Mouse (Mus musculus) stomach, embryonic 15.5 days (tissue): ENCODE measurements around the gene Dock9. TPM values are rescaled to one million over a fixed set of nuclear protein-coding genes. Genes with fewer than 3 reads are reported as not detected.

ENCODE experiments used
- ATAC-seq: fragments of 200-750 bp; cut with Nextera tagmentation; 2 replicates; pipeline ENCODE4 v1.8.0; 2017; ENCODE audit warnings: low read depth, moderate number of reproducible peaks, moderate TSS enrichment; ENCODE audit not compliant: insufficient read depth, low FRiP score
- H3K27ac ChIP-seq: fragments of 300-500 bp; sonication (generic); 2 replicates; pipeline ENCODE4 v1.5.1; 2015; ENCODE audit warnings: mild to moderate bottlenecking, inconsistent platforms
- H3K27me3 ChIP-seq: fragments of 300-500 bp; sonication (generic); replicated peaks from 2 replicates; pipeline ENCODE4 v1.6.1; 2015; ENCODE audit warnings: inconsistent platforms
- H3K36me3 ChIP-seq: fragments of 300-500 bp; sonication (generic); 2 replicates; pipeline ENCODE4 v1.6.1; 2015; ENCODE audit warnings: inconsistent platforms
- H3K4me1 ChIP-seq: fragments of 300-500 bp; sonication (generic); 2 replicates; pipeline ENCODE4 v1.6.1; 2015; ENCODE audit warnings: inconsistent platforms
- H3K4me2 ChIP-seq: fragments of 300-500 bp; sonication (generic); 2 replicates; pipeline ENCODE4 v1.6.1; 2015; ENCODE audit warnings: mild to moderate bottlenecking, inconsistent platforms
- H3K4me3 ChIP-seq: fragments of 300-500 bp; sonication (generic); replicated peaks from 2 replicates; pipeline ENCODE4 v1.5.1; 2015; ENCODE audit warnings: inconsistent platforms
- H3K9ac ChIP-seq: fragments of 300-500 bp; sonication (generic); 2 replicates; pipeline ENCODE4 v1.6.1; 2015; ENCODE audit warnings: inconsistent platforms
- H3K9me3 ChIP-seq: fragments of 300-500 bp; sonication (generic); 2 replicates; pipeline ENCODE4 v1.6.1; 2016; ENCODE audit warnings: inconsistent platforms
- whole genome bisulfite sequencing: fragments of 180-500 bp; shearing (Covaris S2); methylation state at CpG from one replicate; pipeline ENCODE4 v1.1.7; 2015; 5-methylcytosine and 5-hydroxymethylcytosine counted together
- polyA plus RNA-seq: library from polyadenylated mRNA; unstranded; fragments of >200 nt; fragmentation: Nextera tagmentation; extraction: Ambion mirVana; gene quantifications from 2 replicates; pipeline ENCODE4 v1.2.1, GENCODE M21; 2015

Gene Dock9
- polyA plus RNA-seq, 1 experiment from 2014 or later = 14.0 TPM

- 46% methylated on average over 14 of the region's 14 CpGs for whole genome bisulfite sequencing
- no peak for ATAC-seq
- Histone ChIP-seq H3K9ac (no peak overlapping the region), H3K4me2 (no peak overlapping the region), H3K36me3 (no peaks in the 10 kb centered on the region), H3K4me1 (peaks cover 15% of the 10 kb centered on the region), H3K4me3 (no peak overlapping the region), H3K27me3 (no peaks in the 10 kb centered on the region), H3K9me3 (no peaks in the 10 kb centered on the region), H3K27ac (no peak overlapping the region)
Measured at GRCm38 (mm10) chr14:121711089-121711826, 86.4 kb downstream of the Dock9 start.

DNA sequence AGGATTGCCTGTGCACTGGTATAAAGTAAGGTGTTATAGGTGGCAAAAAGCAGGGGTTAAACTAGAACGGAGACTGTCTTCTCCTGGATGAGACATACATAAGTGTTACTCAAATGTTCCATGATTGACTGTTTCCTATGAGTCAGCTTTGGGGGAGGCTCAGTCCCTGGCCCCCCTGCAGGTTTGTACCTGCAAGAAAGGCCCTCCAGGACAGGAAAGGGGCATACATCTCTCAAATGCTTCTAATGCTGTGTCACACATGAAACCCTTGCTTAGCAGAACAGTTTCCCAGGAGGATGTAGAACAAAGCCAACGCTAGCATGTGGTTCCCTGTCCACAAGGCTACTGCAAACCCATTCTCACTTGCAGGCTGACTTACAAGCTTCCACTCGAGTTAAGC is 87.5 kb downstream of the Dock9 start:
- Histone ChIP-seq H3K4me1 (peaks cover 15% of the 10 kb centered on the region), H3K27me3 (no peaks in the 10 kb centered on the region)
- ATAC-seq = no peak

GRCm38 (mm10) chr14:121708244-121708643 is 89.4 kb downstream of the Dock9 start:
- no peaks in the 10 kb centered on the region for H3K36me3 ChIP-seq
- H3K27me3 ChIP-seq = no peaks in the 10 kb centered on the region
- no peaks in the 10 kb centered on the region for H3K9me3 ChIP-seq
- peaks cover 8% of the 10 kb centered on the region; the same call in 1 of the 2 replicates for H3K4me1 ChIP-seq
- H3K4me3 ChIP-seq = no peak overlapping the region
- ATAC-seq = no peak
- 30% methylated on average over 2 of the region's 2 CpGs for WGBS
- H3K27ac ChIP-seq = no peak overlapping the region
- no peak overlapping the region for H3K9ac ChIP-seq
- no peak overlapping the region for H3K4me2 ChIP-seq

More for the DNA sequence above, 87.5 kb downstream of the Dock9 start:
- H3K4me2 ChIP-seq = no peak overlapping the region
- H3K27ac ChIP-seq = no peak overlapping the region
- no peaks in the 10 kb centered on the region for H3K9me3 ChIP-seq
- WGBS = 66% methylated on average over 3 of the region's 3 CpGs
- no peak overlapping the region for H3K4me3 ChIP-seq
- no peaks in the 10 kb centered on the region for H3K36me3 ChIP-seq
- no peak overlapping the region for H3K9ac ChIP-seq

GRCm38 (mm10) chr14:121706482-121706901 is 91.1 kb downstream of the Dock9 start:
- no peak for ATAC-seq
- no peaks in the 10 kb centered on the region for H3K9me3 ChIP-seq
- no peaks in the 10 kb centered on the region for H3K27me3 ChIP-seq
- H3K27ac ChIP-seq = no peak overlapping the region
- H3K9ac ChIP-seq = no peak overlapping the region
- WGBS = 54% methylated on average over 3 of the region's 3 CpGs
- H3K36me3 ChIP-seq = no peaks in the 10 kb centered on the region
- H3K4me3 ChIP-seq = no peak overlapping the region
- 0 out of 2 replicates have a peak, but pooled peaks cover 5% of the 10 kb centered on the region for H3K4me1 ChIP-seq
- H3K4me2 ChIP-seq = no peak overlapping the region

GRCm38 (mm10) chr14:121705644-121706043 is 92.0 kb downstream of the Dock9 start:
- no peak overlapping the region for H3K9ac ChIP-seq
- H3K27me3 ChIP-seq = no peaks in the 10 kb centered on the region
- no peak overlapping the region for H3K4me2 ChIP-seq
- no peaks in the 10 kb centered on the region for H3K9me3 ChIP-seq
- H3K4me3 ChIP-seq = no peak overlapping the region
- no peak overlapping the region for H3K27ac ChIP-seq
- ATAC-seq = no peak
- no peaks in the 10 kb centered on the region for H3K4me1 ChIP-seq
- 62% methylated on average over 5 of the region's 5 CpGs for WGBS
- H3K36me3 ChIP-seq = no peaks in the 10 kb centered on the region

DNA sequence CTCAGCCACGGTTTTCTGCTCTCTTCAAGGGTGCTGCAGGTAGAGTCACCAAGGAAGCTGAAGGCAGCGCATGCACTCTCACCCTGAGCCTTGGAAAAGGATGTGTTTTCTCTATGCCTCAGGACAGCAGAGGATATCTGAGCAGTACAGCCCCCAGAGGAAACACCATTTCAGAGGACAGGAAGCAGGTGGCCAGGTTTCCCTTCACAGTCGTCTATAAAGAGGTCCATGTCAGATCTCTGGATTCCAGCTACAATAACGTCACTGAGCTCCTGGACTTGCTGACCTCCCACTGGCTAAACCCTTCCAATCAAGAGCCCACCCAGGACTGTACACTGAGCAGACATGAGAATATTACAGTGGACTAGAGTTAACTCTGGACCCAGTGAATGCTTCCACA is 95.1 kb downstream of the Dock9 start:
- H3K27me3 ChIP-seq = no peaks in the 10 kb centered on the region
- H3K4me2 ChIP-seq = no peak overlapping the region
- H3K27ac ChIP-seq = peak overlapping the region; percentile 0; the same call in 1 of the 2 replicates
- H3K4me1 ChIP-seq = peaks cover 14% of the 10 kb centered on the region
- 45% methylated on average over 4 of the region's 4 CpGs for WGBS
- peak; percentile 27; the same call in 1 of the 2 replicates for ATAC-seq
- H3K36me3 ChIP-seq = no peaks in the 10 kb centered on the region
- no peaks in the 10 kb centered on the region for H3K9me3 ChIP-seq
- H3K9ac ChIP-seq = no peak overlapping the region
- H3K4me3 ChIP-seq = no peak overlapping the region

GRCm38 (mm10) chr14:121700013-121700412 is 97.6 kb downstream of the Dock9 start:
- Histone ChIP-seq H3K4me3 (no peak overlapping the region), H3K4me1 (peaks cover 20% of the 10 kb centered on the region), H3K27ac (no peak overlapping the region), H3K9ac (no peak overlapping the region), H3K27me3 (no peaks in the 10 kb centered on the region), H3K4me2 (no peak overlapping the region), H3K36me3 (no peaks in the 10 kb centered on the region), H3K9me3 (no peaks in the 10 kb centered on the region)
- no peak for ATAC-seq
- 71% methylated on average over 1 of the region's 1 CpGs for WGBS

DNA sequence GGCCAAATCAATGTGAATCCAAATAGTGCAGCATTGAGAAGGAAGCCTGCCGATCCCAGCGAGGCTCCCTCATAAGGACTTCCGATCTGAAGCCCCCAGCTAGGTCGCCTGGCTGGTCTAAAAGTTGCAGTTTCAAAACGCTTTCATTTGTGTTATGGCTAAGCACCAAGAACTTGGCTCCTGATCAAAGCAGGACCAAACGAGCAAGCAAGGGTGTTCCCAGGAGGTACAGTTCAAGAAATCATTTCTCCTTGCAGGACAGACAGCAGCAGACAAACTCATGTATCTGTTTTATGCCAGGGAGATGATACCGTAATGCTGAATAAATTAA is 99.1 kb downstream of the Dock9 start:
- peaks cover 20% of the 10 kb centered on the region for H3K4me1 ChIP-seq
- peak overlapping the region; percentile 80 for H3K27ac ChIP-seq
- no peaks in the 10 kb centered on the region for H3K36me3 ChIP-seq
- no peaks in the 10 kb centered on the region for H3K9me3 ChIP-seq
- no peak for ATAC-seq
- peak overlapping the region; percentile 52 for H3K4me2 ChIP-seq
- H3K4me3 ChIP-seq = peak overlapping the region; percentile 41
- H3K9ac ChIP-seq = no peak overlapping the region
- H3K27me3 ChIP-seq = no peaks in the 10 kb centered on the region
- 19% methylated on average over 7 of the region's 7 CpGs for WGBS

DNA sequence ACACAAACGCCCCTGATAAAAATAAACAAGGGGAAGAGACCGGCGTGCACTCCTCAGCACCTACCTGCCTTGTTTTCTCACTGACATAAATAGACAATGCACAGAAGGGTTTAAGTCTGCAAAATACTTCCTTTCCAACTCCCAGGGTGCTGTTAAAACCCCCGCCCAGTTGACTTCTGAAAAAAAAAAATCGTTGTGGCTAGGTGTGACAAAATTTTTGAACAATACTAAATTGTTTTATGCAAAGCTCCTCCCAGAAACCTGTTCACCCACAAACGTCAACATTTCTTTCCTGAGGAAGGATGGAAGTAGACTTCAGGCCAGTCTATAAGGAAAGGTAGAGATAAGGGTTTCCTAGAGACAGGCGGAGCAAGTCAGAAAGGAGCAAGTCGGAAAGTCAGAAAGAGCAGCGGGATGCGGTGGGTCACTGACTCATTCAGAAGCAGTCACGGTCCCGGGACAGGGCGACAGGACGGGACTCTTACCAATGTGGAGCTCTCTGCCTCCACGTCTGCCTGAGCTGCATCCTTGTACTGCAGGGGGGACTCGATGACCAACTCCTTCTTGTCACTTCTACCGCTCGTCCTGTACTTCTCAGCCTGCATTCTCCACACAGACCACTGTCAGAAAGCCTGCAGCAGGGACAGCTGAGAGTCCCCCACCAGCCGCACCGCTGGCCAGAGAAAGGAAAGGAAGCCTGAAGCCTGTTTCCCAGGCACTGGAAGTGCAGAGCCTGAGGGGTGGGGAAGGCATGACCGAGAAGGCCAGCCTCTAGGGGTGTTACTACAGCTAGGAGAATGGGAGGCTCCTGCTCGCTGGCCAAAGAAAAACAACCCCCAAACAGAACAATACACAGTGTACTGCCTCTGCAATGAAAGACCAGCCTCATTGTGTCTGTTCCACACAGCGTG is 99.7 kb downstream of the Dock9 start:
- 9% methylated on average over 23 of the region's 23 CpGs for WGBS
- Histone ChIP-seq H3K27ac (peak overlapping the region; percentile 80), H3K36me3 (no peaks in the 10 kb centered on the region), H3K9me3 (no peaks in the 10 kb centered on the region), H3K4me3 (peak overlapping the region; percentile 41), H3K4me1 (peaks cover 20% of the 10 kb centered on the region), H3K9ac (0 out of 2 replicates have a peak overlapping the region, but pooled peaks have one; percentile 3), H3K4me2 (peak overlapping the region; percentile 52), H3K27me3 (no peaks in the 10 kb centered on the region)
- peak; percentile 60; the same call in 1 of the 2 replicates for ATAC-seq

- Histone ChIP-seq H3K4me1 (peaks cover 20% of the 10 kb centered on the region), H3K9me3 (no peaks in the 10 kb centered on the region), H3K9ac (no peak overlapping the region), H3K4me2 (peak overlapping the region; percentile 52), H3K27ac (peak overlapping the region; percentile 80), H3K4me3 (peak overlapping the region; percentile 41), H3K36me3 (no peaks in the 10 kb centered on the region), H3K27me3 (no peaks in the 10 kb centered on the region)
- no peak; the same call in 1 of the 2 replicates for ATAC-seq
- 19% methylated on average over 9 of the region's 9 CpGs for WGBS
Measured at GRCm38 (mm10) chr14:121697143-121697680, 100.4 kb downstream of the Dock9 start.

DNA sequence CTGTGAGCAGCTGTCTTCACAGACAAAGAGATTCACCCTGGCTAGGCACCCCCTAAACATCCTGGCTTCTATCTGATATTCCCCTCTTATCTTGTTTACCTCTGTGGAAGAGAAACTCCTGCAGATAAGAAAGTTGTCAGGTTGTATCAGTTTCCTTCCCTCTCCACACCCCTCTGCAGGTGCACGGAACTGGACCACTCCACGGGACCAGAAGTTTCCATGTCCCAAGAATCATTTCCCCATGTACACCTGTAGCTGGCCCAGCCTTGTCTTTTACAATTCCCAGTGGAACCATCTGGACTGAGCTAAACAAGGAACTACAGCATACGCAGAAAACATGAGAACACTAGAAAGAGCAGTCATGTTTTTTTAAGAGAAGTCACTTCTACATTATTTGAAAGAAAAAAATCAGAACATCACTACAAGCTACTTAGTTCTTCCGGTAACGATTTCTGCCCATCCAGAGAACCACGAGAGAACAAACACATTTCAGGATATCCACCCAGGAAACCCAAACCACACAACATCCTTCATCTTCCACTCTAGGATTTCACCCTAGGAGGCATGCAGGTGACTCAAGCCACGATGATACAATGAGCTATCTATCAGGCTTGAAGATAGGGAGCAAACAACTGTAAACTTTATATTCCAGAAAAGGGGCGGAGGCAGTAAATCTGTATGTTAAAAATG is 101.1 kb downstream of the Dock9 start:
- Histone ChIP-seq H3K27ac (no peak overlapping the region), H3K9ac (no peak overlapping the region), H3K27me3 (no peaks in the 10 kb centered on the region), H3K36me3 (no peaks in the 10 kb centered on the region), H3K4me1 (peaks cover 20% of the 10 kb centered on the region), H3K4me3 (peak overlapping the region; percentile 41), H3K9me3 (no peaks in the 10 kb centered on the region), H3K4me2 (peak overlapping the region; percentile 52)
- WGBS = 50% methylated on average over 8 of the region's 8 CpGs
- no peak for ATAC-seq
